Mouse (Mus musculus): Measurements from ENCODE around the gene 9530077C05Rik. TPM values are rescaled to one million over a fixed set of nuclear protein-coding genes. Genes with fewer than 3 reads are reported as not detected.

The 9530077C05Rik gene
- 0.18 and 0.72 TPM in 2 replicates for polyA plus RNA-seq (2012; rRNA removed; ENCODE audit: low replicate concordance)

GRCm38 (mm10) chr9:22411002-22411857 lies at the start of gene 9530077C05Rik:
9530077C05Rik (plus strand) TSS chr9:22411513.

DNA sequence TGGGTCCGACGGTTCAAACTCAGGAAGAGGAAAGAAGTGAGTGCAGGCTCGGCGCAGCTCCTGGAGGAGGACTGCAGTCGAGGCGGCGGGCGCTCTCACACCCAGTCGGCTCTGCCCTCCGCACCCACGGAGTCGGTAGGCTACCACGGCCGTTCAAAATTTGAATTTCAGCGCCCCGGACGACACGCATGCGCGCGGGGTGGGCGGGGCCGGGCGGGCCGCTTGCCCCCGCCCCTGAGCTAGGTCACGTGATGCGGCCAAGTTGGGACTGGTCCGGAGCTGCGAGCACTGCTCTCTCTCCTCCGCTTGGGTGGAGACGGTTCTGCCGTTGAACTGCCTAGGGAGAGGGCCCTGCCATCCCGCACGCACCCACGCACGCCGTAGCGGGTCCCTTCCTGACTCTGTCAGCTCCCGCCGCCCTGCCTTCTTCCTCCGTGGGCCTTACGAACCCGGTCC lies 22.3 kb upstream of the 9530077C05Rik start, which contains the start of gene Anln:
TSS of gene Anln (minus strand) at position 168 of the 456 bp plus-strand sequence.

GRCm38 (mm10) chr9:22453990-22454389 lies 42.7 kb downstream of the 9530077C05Rik start, which contains the start of gene Gm17545:
Gm17545 (plus strand) TSS chr9:22454290.

DNA sequence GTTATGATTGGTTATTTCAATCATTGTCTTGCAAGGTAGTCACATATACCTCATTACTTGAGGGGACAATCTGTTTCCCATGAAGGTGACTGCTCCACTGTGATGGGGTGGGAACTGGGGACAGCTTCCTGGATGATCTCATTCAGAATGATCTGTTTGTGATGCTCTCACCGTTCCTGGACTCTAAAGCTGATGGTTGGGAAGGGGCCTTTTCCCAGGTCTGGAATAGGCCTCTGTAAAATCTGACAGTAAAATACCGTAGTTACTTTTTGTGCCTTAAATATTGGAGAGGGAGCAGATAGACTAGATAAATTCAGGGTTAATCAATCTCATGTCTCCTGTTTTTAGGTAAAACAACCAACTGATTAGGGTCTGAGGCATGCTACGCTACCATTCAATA lies 58.3 kb downstream of the 9530077C05Rik start, which contains the start of gene Rp9:
TSS of gene Rp9 (minus strand) at position 101 of the 400 bp plus-strand sequence.

DNA sequence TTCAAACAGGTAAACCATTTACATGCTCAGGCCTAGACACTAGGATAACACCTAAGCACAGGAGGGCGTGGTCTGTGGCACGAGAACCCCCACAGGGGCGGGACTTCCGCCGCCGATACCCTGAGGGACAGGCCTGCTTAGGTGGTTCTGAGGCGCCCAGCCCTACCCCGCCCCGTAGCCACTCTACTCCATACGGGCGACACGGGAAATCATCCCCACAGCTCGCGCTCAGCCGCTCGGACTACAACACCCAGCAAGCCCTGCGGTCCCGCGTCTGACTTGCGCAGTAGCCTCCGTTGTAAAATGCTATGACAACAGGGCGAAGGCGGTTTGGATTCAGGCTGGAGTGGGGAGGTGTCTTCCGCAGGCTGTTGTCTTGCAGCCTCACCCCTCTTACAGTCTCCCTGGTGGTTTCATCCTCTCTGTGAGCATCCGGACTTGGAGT lies 64.1 kb downstream of the 9530077C05Rik start, which contains the start of gene Bbs9:
TSS of gene Bbs9 (plus strand) at position 292 of the 445 bp plus-strand sequence.

Other genes starting within 250 kb of the 9530077C05Rik start
- 0.11 and 0.30 TPM in 2 replicates for gene Zfp872, start 223.4 kb upstream of the 9530077C05Rik start, polyA plus RNA-seq (2012; rRNA removed; ENCODE audit: low replicate concordance)
- 19.2 and 19.9 TPM in 2 replicates for gene Zfp809, start 185.8 kb upstream of the 9530077C05Rik start, polyA plus RNA-seq (2012; rRNA removed; ENCODE audit: low replicate concordance)
- 0.12 and 0.27 TPM in 2 replicates for gene Zfp599, start 151.6 kb upstream of the 9530077C05Rik start, polyA plus RNA-seq (2012; rRNA removed; ENCODE audit: low replicate concordance)
- 5.8 and 7.8 TPM in 2 replicates for gene Zfp810, start 103.9 kb upstream of the 9530077C05Rik start, polyA plus RNA-seq (2012; rRNA removed; ENCODE audit: low replicate concordance)
- 0.53 and 1.2 TPM in 2 replicates for gene Anln, start 22.3 kb upstream of the 9530077C05Rik start, polyA plus RNA-seq (2012; rRNA removed; ENCODE audit: low replicate concordance)
- gene Gm17545, start 42.8 kb downstream of the 9530077C05Rik start, polyA plus RNA-seq (2012; rRNA removed; ENCODE audit: low replicate concordance) = not detected in 2 replicates
- gene Rp9, start 58.2 kb downstream of the 9530077C05Rik start, polyA plus RNA-seq (2012; rRNA removed; ENCODE audit: low replicate concordance) = 40.6 and 147 TPM in 2 replicates
- 11.4 and 12.0 TPM in 2 replicates for gene Bbs9, start 64.2 kb downstream of the 9530077C05Rik start, polyA plus RNA-seq (2012; rRNA removed; ENCODE audit: low replicate concordance)